Mouse (Mus musculus): ENCODE data around the gene Megf9.

Megf9 gene

DNA sequence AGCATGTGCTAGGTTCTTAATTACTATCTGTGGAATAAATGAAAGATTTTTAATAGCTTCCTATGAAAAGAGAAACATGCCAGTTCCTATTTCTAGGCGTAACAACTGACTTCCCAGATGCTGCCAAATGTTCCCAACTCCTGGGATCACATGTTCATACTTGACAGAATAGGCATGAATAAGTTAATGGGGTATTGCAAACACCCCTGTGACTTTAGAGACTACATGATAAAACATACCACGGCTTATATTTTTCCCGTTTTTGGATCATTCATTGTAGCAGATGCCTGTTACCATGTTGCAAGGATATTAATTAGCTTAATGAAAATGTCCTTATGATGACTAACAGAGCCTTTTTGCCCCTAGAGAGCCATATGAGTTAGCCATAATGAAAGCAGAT lies 88.0 kb downstream of the Megf9 start:
- DNase-seq (ENCODE audit: low read depth, low spot score) = no peak

DNA sequence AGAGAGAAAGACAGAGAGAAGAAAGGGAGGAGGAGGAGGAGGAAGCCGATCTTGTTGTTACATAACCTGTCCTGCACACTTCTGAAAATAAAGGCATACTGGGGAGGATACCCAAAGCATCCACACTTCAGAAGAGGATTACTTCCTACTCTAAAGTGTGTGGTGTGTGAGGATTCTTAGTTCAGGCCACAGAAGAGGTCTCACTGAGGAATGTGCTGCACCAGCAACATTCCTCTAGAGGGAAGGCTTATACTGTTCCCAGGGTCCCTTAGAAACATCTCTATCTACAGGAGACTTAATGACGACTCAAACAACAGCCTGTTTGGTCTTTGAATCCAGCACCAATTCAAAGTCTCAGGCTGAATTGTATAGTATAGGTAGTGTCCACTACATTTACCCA lies 114.6 kb downstream of the Megf9 start:
- no peak for DNase-seq (ENCODE audit: low read depth, low spot score)

DNA sequence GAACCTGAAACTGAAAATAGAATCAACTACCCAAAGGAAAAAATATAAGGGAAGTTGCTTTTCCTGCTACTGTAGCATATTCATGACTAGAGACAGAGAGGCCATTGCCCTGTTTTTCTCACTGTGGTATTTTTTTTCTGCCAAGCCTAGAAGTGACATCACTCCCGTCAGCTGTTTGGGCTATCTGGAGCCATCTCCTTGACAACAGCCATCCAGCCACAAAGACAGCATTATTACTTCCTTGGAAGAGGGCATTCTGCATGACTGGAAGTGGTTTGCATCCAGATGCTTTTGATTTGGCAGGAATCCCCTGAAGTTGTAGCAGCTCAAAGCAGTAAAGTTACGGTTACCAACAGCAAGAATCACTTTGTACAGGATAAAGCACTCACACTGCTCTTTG lies 122.7 kb downstream of the Megf9 start:
- DNase-seq (ENCODE audit: low read depth, low spot score) = no peak

DNA sequence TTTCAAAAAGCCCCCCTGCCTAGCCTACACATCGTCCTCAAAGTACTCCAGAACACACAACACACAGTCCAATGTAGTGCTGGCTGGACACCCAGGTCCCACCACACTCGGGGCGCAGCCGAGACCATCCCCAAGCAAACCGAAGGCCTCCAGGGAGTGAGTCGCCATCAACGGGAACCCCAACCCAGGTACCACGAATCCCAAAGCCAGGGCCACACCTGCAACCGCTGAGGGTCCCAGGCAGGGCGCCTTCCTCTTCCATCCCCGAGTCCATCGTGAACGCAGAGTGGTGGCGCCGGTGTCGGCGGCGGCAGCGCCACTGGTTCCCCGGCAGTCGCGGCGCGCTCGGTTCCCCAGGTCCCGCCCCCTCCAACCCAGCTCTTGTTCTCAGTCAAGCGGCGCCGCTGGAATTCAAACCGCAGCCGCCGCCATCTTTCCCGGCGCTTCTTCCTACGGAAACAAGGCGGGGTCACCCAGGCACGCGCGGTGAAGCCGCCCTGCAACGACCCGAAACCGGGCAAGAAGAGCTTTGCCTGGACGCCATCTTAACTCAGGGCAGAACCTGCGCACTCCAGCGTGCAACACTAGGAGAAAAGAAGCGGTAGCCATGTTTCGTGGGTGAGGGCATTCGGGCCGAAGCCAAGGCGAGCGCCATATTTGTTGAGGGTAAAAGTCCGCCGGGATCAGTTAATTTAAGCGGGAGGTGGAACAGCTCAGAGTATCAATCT lies 124.6 kb downstream of the Megf9 start, which contains the start of gene Cdk5rap2:
Gene Cdk5rap2 (minus strand): TSS at position 450 of the 728 bp plus-strand sequence.
- peak; percentile 92 for DNase-seq (ENCODE audit: low read depth, low spot score)

DNA sequence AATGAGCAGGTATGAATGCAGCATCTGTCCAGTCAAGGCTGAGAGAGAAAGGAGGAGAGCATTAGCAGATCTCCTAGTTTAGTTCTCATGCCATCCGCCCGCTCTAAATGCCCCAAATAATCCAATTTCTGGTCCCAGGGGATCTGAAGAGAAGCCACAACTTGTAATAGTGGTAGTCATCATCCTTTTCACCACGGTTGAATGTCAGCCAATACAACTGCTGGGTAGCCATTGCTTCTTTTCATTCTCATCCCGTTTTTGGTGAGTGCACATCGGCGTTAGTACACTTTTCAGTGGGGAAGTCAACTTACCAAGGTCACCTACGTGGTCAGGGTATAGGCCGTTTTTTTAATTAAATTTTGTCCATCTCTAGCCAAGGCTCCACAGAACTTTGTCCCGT lies 125.3 kb downstream of the Megf9 start:
- no peak for DNase-seq (ENCODE audit: low read depth, low spot score)

DNA sequence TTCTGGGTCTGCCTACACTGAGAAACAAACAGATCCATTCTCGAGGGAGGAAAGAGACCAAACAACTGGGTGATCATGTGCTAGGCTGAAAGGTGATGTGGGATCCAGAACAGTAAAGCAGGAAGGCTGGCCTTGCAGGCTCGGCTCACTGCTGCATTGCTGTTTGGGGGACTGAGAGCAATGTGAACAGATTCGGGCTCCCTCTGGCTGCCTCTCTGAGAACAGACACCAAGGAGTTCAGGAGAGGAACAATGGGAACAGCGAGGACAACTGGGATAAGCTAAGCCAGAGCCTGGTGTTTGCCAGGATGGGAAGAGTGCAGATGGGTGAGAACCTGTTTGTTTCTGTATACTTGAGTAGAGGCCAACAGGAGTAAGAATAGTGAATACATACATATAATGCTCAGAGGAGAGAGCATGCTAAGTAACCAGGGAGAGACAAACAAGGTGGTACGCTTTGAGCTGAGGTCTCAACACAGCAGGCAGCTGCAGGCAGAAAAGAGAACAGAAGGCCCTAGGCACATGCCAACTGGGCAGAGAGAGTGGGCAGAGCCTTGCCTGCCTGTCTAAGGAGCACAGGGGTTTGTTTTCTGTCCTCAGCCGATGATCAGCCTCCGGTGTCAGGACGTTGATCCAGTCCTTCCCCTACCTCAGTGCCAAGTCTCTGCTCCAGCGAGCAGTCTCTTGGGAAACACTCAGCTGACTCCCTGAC lies 132.5 kb downstream of the Megf9 start:
- no peak for DNase-seq (ENCODE audit: low read depth, low spot score)

DNA sequence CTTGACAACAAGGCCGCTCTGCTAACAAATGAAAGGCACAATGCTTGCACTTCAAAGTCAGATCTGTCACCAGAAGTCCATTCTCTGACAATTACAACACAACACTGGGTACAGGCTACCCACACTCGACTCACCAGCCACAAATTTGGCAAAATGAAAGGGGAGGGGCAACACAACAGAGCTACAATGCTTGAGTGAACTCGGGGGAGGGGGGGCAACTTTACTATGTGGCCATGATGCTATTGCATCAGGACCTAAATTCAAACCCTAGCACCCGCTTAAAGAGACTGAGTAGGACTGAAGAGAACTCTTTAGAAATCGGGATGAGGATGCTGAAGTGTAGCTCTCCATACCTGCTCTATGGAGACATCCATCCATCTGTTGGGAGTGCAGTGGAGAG lies 135.3 kb downstream of the Megf9 start:
- no peak for DNase-seq (ENCODE audit: low read depth, low spot score)

DNA sequence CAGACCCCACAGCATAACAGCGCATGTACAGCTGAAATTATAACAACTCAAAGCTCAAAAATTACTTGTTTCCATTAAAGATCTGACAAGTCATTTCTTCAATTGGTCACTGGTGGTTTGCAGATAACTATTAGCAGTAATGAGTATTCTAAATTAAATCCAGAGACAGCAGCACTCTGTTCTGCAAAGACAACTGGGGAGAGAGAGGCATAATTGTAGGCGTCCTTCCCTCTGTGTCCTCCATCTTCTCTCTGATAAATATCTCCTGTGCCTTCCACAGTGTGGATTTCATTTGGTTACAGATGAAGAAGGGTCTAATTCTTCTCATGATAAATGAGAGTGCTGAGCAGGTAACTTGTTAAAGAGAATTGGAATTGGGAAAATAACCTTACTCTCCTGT lies 135.7 kb downstream of the Megf9 start:
- DNase-seq (ENCODE audit: low read depth, low spot score) = no peak

DNA sequence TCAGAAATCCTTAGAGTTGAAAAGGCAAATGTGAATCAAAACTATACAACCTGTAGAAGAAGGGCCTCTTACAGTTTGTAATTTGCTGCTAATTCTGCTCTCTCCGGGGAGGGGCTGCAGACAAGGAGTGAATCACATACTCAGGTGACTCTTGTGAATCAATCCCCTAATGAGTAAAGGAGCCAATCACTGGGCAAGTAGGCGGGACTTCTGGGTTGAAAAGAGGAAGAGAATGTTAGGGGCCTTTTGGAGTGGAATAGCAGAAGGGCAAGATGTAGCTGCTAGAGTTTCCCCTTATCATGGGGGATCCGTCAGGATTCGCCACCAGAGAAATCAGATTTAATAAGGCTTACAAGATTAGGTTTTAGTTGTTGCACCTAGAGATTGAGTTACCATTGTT lies 136.7 kb downstream of the Megf9 start:
- DNase-seq (ENCODE audit: low read depth, low spot score) = peak; percentile 16

DNA sequence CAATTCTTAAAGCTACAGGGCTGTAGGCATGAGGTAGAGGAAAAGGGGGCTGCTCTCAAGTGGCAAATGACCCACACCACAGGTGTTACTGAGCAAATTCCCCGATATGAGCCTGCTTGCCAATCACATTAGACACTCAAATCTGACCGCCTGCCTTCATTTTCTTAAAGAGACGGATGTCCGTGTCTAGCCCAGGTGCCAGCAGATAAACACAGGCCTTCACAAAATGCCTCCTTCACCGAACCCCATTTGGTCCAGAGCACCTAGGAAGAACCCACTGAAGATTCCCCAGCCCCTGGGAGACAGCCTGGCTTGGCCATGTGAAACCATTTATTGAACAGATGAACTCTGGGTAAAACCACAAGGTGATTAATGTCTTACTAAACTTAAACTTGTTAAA lies 138.1 kb downstream of the Megf9 start:
- no peak for DNase-seq (ENCODE audit: low read depth, low spot score)

DNA sequence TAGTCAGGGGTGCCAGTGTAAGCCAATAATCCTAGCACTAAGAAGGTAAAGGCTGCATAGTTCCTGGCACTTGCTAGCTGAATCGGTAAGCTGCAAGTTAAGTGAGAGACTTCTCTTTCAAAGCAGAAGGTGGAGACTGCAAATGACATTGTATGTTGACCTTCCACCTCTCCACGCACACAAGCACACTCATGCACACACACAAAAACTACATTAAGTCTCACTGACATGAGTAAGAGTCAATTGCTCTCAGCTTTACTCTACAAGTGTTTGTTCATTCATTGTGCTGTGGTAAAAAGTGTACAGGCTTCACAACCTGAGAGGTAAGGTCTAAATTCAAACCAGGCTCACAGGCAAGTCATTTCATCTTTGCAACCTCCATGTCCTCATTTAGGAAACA lies 140.1 kb downstream of the Megf9 start:
- DNase-seq (ENCODE audit: low read depth, low spot score) = no peak

DNA sequence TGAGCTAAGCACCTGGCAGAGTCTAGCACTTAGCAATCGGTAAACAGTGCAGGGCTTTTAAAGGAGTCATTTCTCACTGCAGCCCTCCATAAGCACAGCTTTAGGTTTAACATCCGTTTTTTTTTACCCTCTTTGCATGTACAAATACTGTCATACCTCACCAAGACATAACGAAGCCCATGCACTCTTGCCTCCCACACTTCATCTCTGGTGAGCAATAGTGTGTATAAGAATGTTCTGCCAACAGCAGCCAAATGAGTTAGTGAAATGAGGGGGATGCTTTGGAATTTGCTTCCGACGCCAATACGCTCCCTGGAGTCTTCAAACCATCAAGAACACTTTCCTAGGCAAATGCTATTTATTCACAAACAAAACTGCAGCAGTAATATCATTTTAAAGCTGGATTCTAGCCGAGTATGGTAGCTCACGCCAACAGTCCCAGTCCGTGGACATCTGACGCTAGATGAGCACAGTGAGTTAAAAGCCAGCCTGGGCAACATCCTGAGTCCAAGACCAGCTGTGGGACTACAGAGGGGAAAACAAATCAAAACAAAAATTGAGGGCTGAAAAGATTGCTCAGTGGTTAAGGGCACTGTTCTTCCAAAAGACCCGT lies 142.9 kb downstream of the Megf9 start:
- DNase-seq (ENCODE audit: low read depth, low spot score) = no peak

DNA sequence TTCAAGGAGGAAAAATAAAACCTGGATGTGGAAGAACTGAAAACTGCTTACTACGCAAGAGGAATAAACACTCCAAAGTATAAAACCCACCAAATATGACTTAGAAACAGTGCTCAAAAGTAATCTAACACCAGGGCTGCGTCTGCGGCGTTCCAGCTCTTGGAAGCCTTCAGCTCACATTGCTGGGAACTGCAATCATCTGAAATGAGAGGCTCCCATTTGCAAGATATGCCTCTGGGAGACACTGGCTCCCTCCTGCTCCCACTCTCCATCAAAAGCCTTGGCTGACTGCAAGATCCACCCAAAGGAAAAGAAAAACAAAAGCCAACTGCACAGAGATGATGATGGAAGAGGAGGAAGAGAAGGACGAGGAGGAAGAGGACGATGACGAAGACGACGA lies 143.7 kb downstream of the Megf9 start:
- no peak for DNase-seq (ENCODE audit: low read depth, low spot score)

DNA sequence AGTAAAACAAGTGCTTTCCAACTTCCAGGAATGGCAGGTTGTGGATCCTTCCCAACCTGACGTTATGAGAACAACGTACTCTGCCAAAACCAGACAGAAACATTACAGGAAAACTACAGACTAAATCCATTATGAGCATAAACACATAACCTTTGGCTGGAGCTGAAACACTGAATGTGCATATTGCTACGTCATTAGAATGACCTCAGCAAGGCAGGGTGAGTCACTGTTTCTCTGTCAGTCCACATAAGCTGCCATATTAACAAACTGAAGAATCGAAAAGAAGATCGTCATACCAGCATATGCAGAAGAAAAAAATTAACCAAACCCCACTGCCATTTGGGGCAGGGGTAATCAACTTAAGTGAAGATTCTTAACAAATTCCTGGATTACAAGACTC lies 148.6 kb downstream of the Megf9 start:
- DNase-seq (ENCODE audit: low read depth, low spot score) = no peak

DNA sequence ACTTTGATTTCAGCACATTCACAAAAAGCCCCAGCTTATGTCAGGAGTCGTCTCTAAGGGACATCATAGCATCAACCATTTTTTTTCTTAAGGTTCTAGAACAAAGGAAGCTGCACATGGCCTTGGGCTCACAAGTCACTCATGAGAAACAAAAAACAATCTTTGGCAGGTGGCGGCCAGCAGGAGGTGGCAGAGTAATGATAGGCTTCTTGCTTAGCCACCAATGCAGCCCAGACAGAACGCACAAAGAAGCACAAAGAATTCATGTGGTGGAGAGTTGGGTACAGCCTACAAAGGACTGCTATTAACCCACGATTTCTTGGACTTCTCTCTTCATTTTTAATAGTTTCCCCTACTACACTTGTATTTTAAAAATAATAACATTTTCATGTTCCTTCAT lies 157.4 kb downstream of the Megf9 start:
- DNase-seq (ENCODE audit: low read depth, low spot score) = no peak
